Mouse (Mus musculus) lung, postnatal 10 days (tissue): ENCODE results near the gene Rpp40.

Experiments used
- DNase-seq: peaks from one replicate; pipeline ENCODE4 v3.0.0; 2021

Gene Rpp40

DNA sequence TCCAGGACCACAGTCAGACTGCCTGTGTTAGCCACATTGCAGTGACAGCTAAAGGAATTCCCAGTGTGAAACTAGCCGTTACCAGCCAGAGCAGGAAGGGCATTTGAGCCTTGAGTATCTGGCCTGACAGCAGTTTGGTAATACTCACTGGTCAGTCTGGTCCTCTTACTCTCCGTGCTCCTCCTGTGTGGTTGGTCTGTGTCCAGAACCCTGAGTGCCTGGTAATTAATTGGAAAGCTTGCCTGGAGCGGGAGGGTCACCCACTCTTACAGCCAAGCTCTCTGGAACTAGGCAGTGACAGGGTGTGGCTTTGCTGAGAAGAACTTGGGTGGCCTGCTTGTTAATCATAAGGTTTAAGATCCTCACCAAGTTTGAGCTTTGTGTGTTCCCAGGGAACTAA lies 57.5 kb downstream of the Rpp40 start:
- DNase-seq = peak; percentile 58

DNA sequence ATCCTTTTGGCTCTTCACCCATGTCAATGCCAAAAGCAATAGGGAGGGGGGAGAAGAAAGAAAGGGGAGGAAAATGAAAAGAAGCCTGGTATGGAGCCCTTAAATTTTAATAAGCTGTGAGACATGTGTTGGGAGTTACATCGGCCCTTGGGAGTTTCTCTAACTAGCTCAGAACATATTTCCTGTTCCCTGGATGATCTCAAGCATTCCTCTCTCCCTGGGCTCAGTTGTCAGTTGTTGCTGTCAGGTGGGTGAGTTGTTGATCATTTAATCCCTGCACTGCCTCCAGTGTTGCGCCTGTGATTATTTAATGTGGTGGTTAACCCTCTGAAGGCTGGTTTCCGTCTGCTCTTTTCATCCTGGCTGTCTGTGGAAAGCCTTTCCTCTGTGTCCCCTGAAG lies 60.9 kb downstream of the Rpp40 start:
- DNase-seq = no peak
